Mouse (Mus musculus): Measurements from ENCODE around the gene Gm47791.

DNA sequence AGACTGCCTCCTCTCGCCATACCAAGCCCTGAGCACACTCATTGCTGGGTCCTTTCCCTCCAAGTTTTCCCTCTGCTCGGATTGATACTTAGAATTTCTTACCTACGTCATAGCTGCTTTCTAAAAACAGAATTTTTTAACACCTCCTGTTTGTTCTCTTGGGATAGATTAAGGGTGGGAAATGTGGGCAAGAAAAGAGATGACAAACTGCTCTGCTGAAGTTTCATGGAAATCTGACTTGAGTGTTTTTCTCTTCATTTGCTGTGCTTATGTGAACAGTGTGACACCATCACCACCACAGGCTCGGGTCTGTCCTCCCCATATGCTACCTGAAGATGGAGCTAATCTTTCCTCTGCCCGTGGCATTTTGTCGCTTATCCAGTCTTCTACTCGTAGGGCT, 29.5 kb downstream of the Gm47791 start:
- TF ChIP-seq CTCF (IDR thresholded peaks at IDR 0.05; ENCODE audit: borderline replicate concordance, insufficient read depth, low read length) (no peak), POLR2A (IDR thresholded peaks at IDR 0.05; ENCODE audit: low read depth, low read length) (no peak)
